9 mouse cellular contexts compared by ENCODE assay signal in the genomic region with DNA sequence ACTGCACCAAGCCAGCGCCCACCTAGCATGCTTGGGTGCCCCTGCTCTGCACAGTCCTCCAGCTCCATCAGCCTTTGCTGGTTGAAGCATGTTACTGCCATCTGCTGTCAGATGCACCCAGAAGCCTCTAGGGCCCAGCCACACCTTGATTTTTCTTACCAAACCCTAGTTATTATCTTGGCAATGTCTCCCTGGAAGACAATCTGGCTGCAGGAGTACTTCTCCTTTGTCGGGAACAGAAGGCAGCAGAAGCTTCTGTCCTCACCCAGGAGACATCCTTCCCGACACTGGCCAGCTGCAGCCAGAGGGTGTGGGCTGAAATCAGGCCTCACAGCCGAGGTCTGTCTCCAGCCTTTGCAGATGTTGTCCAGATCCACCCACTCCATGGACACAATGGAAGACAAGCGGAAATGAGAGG. TPM values are rescaled to one million over a fixed set of nuclear protein-coding genes. Genes with fewer than 3 reads are reported as not detected.
A peak's percentile ranks its signal among the peaks of the same experiment; 100 is the strongest.
DNase-seq lines count a peak whose midpoint lies in the region; TF ChIP-seq lines count a peak whose summit lies in the region.
"Had no signal": no experiment of that assay in that cellular context is flagged by ENCODE, and none has a peak within 500 bp of the region (broad histone marks: within the 10 kb centered on the region; RNA-seq: fewer than 3 reads in every experiment).

No protein-coding gene starts in this region.

- peak overlapping the region; percentile 61 for H3K27ac ChIP-seq in embryonic facial prominence, embryonic 10.5 days (replicated peaks)
- H3K27ac ChIP-seq in kidney, adult 2 months (ENCODE audit: insufficient read depth, low read depth, low read length) = no peak overlapping the region
- H3K27ac ChIP-seq in liver, adult 2 months (replicated peaks; ENCODE audit: insufficient read depth, low read depth, low read length) = no peak overlapping the region

- peak; percentile 56 for TF ChIP-seq CTCF in kidney, adult 2 months (conservative IDR thresholded peaks at IDR 0.05; ENCODE audit: insufficient read depth, insufficient read length, low read depth, low read length)
- TF ChIP-seq CTCF in liver, adult 2 months (IDR thresholded peaks at IDR 0.05; ENCODE audit: low read depth, low read length) = peak; percentile 37

- no peak overlapping the region for H3K4me3 ChIP-seq in embryonic facial prominence, embryonic 10.5 days
- no peak overlapping the region for H3K4me3 ChIP-seq in kidney, adult 2 months (ENCODE audit: insufficient read depth, low read depth, low read length)
- H3K4me3 ChIP-seq in liver, adult 2 months (ENCODE audit: insufficient read depth, low read depth, low read length) = no peak overlapping the region

- peak; percentile 41 for DNase-seq in embryo, embryonic 10 days (ENCODE audit: low spot score)
- DNase-seq in embryo, embryonic 10.5 days (ENCODE audit: low spot score) = no peak
- peak; percentile 23 for DNase-seq in embryonic facial prominence, embryonic 10.5 days (ENCODE audit: low spot score)
- DNase-seq in heart, adult 9 months (ENCODE audit: low spot score in 2 of 2) = peak; percentile 83 to 88
- peak; percentile 52 for DNase-seq in kidney, adult 2 months
- DNase-seq in liver, adult 2 months (ENCODE audit: extremely low read depth, low read depth, low spot score) = no peak
- DNase-seq in right cerebral cortex, postnatal 36 days (ENCODE audit: low spot score in 2 of 2) = peak; percentile 18 to 21
- no peak for DNase-seq in yolk sac, embryonic 10.5 days (ENCODE audit: low spot score)

- no peaks in the 10 kb centered on the region for H3K79me2 ChIP-seq in liver, adult 2 months (ENCODE audit: control insufficient read depth, insufficient read depth, low read length)

- H3K9me3 ChIP-seq in embryonic facial prominence, embryonic 10.5 days = no peaks in the 10 kb centered on the region

- no peaks in the 10 kb centered on the region for H3K27me3 ChIP-seq in embryonic facial prominence, embryonic 10.5 days (replicated peaks; ENCODE audit: low read depth, poor library complexity, severe bottlenecking)
- H3K27me3 ChIP-seq in kidney, adult 2 months (replicated peaks; ENCODE audit: control insufficient read depth, insufficient read depth, low read length) = no peaks in the 10 kb centered on the region
- no peaks in the 10 kb centered on the region for H3K27me3 ChIP-seq in liver, adult 2 months (ENCODE audit: control insufficient read depth, insufficient read depth, low read length)

- no peaks in the 10 kb centered on the region for H3K36me3 ChIP-seq in embryonic facial prominence, embryonic 10.5 days (replicated peaks)
- H3K36me3 ChIP-seq in kidney, adult 2 months (ENCODE audit: control insufficient read depth, insufficient read depth, low read length) = no peaks in the 10 kb centered on the region
- H3K36me3 ChIP-seq in liver, adult 2 months (ENCODE audit: control insufficient read depth, insufficient read depth, low read length) = no peaks in the 10 kb centered on the region

- no peak for TF ChIP-seq POLR2A in kidney, adult 2 months (IDR thresholded peaks at IDR 0.05; ENCODE audit: low read depth, low read length)
- no peak for TF ChIP-seq POLR2A in liver, adult 2 months (IDR thresholded peaks at IDR 0.05; ENCODE audit: extremely low read depth, insufficient read depth, low read length)

- H3K4me1 ChIP-seq in embryonic facial prominence, embryonic 10.5 days = peaks cover 41% of the 10 kb centered on the region
- 0 out of 2 replicates have a peak, but pooled peaks cover 9% of the 10 kb centered on the region for H3K4me1 ChIP-seq in kidney, adult 2 months (ENCODE audit: control insufficient read depth, insufficient read depth, low read length)
- no peaks in the 10 kb centered on the region for H3K4me1 ChIP-seq in liver, adult 2 months (ENCODE audit: control insufficient read depth, insufficient read depth, low read length)

- no peak overlapping the region for H3K9ac ChIP-seq in liver, adult 2 months (ENCODE audit: low read depth, low read length)

- 59% methylated on average over 5 of the region's 5 CpGs for WGBS in embryonic facial prominence, embryonic 10.5 days
- 49% methylated on average over 5 of the region's 5 CpGs for WGBS in kidney, adult 2 months
- WGBS in liver, adult 2 months = 74% methylated on average over 5 of the region's 5 CpGs

RNA-seq across cellular contexts. Expression of gene Emp1, which starts 7.2 kb away (rescaled TPM):
- 4.3 and 7.7 TPM in 2 replicates for polyA plus RNA-seq in embryonic facial prominence, embryonic 10.5 days (2016; fragmentation: Nextera tagmentation; extraction: Ambion mirVana)
- polyA plus RNA-seq in kidney, adult 2 months (2012; rRNA removed) = 56.0 and 66.3 TPM in 2 replicates
- total RNA-seq in liver, adult 2 months (2014; rRNA removed) = 1.3 and 1.7 TPM in 2 replicates
- 2.9 and 3.0 TPM in 2 replicates for polyA plus RNA-seq in liver, adult 2 months (2012; rRNA removed)

RNA-seq across cellular contexts. Expression of gene Pbp2, which starts 59.4 kb away (rescaled TPM):
- polyA plus RNA-seq in embryonic facial prominence, embryonic 10.5 days (2016; fragmentation: Nextera tagmentation; extraction: Ambion mirVana) = not detected in 2 replicates
- 0.16 TPM in 1 of 2 replicates, not detected in the other for polyA plus RNA-seq in kidney, adult 2 months (2012; rRNA removed)
- not detected in 2 replicates for total RNA-seq in liver, adult 2 months (2014; rRNA removed)
- polyA plus RNA-seq in liver, adult 2 months (2012; rRNA removed) = not detected in 2 replicates
- polyA plus RNA-seq: neural tube, embryonic 11.5 days had no signal

Comparison
In these comparisons a context has a peak if more than half of its experiments do, and no peak if none do; other contexts are left out.
1. DNase-seq: peak in embryo, embryonic 10 days (single experiment), embryonic facial prominence, embryonic 10.5 days (single experiment), heart, adult 9 months (2 of 2), kidney, adult 2 months (single experiment) and right cerebral cortex, postnatal 36 days (2 of 2); none in embryo, embryonic 10.5 days (single experiment), liver, adult 2 months (single experiment) and yolk sac, embryonic 10.5 days (single experiment).